Mouse (Mus musculus) cerebellum, postnatal 14 days (tissue): ENCODE data around the gene Olfr1410.

Source experiments
- DNase-seq, 2 experiments: peaks; one replicate each; pipeline ENCODE4 v3.0.0; 2021; ENCODE audit warnings: mixed read lengths in 2 of 2

Olfr1410 gene

DNA sequence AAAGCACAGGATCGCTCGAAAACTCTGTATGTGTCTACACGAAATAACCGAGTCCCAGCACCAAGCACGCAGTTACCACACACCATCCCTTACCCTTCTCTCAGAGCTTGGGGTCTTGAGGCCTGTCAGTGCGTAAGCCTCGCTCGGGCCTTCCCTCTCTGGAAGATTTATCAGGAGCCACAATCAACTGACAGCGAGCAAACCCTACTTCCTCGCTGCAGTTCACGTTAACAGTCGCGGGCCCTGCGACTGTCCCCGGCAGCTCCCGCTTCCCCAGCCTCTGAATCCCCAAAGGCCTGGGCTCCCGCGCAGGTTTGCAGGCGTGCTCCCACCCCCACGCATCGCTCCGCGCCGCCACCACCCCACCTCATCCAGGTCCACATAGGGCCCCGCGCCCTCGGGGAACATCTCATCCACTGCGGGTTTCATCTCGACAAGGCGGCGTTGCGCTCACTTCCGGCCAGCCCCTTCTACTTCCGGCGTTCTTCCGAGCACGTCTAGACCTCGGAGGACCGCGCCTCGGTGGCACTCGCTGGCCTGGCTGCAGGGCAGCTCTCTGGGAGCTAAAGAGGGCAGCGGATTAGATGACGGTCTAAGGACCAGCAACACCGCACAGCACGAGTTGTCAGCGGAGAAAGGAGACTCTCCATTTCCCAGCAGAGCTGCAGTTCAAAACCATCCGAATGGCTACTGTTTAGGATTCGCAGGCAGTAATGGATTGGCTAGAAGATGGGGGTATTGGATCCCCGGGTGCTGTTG, 36.1 kb downstream of the Olfr1410 start, which contains the start of gene Cops9:
Gene Cops9, minus strand, starts transcription at position 472 of the 759 bp plus-strand sequence.
- peak; percentile 92 to 93 for DNase-seq

DNA sequence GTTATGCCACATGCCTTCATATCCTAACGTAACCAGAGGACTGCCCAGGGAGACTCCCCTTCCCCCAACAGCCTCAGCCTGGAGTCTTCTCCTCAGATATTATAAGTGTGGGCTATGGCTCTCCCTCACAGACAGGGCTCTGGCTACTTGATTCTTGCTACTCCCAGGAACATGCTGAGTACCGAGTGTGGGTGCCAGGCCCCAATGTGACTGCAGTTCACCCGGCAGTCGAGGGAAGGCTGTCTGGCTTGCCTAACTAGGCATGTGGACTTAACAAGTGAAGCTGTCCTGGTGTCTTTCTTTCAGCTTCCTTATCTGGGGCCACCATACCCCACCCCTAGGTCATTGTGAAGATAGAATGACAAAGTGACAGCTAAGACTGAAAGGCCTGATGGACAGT, 38.1 kb downstream of the Olfr1410 start:
- no peak for DNase-seq

DNA sequence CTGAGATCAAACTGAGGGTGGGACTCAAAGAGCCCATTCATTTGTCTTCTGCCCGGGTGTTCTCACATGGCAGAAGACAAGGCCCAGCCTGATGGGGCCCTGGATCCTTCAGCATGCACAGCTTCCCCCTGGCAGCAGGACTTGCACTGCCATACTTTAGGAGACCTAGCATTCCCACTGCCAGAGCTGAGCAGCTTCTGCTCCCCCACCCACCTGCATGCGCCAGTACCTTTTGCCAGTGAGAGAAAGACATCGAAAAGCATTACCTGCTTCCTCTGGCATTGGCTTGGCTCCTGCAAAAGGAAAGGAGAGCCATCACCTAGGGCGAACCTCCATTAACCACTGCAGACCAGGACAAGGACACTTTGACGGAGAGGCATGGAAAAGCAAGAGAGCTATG, 39.3 kb downstream of the Olfr1410 start:
- no peak for DNase-seq

DNA sequence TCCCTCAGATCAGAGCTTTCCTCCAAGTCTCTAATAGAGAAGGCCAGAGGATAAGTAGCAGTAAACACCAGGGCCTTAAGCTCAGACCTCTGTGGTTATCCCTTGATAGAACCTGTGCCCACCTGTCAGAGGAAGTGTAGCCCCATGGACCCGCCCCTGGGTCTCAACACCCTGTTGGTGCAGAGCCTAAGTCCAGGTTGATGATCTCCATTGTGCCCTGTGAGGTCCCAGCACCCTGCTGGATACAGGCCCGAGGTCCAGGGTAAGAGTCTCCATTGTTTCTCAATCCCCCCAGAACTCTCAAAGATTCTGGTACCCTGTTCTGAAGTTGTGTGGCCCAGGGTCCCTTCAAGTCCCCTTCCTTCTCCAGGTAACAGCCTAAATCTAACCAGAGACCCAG, 40.5 kb downstream of the Olfr1410 start:
- no peak for DNase-seq

DNA sequence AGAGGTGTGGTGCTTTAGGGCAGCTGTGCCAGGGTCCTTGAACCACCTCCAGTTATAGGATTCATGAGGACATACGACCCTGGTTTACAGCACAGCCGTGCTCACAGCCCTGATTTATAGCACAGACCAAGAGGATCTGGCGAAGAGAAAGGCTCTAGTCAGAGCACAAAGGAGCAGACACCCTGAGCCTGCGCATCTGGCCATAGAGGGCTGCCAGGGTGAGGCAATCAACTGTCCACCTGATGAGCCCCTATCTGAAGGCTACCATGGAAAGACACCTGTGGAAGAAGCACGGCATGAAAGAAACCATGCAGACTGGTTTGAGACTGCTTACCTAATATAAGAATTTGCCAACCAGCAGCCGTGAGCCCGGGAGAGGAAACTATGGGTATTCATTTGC, 41.0 kb downstream of the Olfr1410 start:
- no peak for DNase-seq

DNA sequence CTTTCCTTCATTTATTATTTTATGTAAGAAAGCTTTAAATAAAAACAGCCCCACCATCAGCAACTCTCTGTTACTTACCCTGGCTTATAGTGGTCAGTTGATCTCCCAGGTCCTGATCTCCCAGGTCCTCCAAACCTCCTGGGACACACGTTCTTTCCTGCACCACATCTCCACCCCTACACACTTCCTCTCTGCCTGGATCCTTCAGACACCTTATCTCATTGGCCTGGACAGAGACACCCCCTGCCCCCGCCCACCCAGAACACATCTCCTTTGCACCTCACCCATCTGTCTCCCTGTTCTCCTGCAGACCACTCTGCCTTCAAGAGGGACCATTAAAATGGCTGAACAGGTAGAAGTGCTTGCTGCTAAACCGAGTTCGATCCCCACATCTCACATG, 41.4 kb downstream of the Olfr1410 start:
- no peak for DNase-seq

DNA sequence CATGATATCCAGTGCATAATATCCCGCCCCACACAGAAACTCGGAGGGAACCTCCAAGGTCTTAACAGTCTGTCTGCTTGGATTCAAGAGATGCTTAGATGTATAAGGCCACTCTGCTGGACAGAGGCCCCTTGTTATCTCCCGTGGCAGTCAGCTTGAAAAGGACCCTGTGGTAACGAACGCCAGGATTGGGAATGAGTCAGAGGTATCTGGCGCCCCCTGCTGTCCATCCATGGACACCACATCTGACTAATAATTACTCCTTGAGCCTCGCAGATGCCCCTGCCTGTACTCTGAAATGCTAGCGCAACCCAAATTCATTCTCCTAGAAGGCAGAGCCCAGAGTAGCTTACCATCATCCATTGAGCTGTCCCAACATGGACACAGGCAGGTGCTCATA, 42.2 kb downstream of the Olfr1410 start:
- DNase-seq = peak; percentile 87 to 90

DNA sequence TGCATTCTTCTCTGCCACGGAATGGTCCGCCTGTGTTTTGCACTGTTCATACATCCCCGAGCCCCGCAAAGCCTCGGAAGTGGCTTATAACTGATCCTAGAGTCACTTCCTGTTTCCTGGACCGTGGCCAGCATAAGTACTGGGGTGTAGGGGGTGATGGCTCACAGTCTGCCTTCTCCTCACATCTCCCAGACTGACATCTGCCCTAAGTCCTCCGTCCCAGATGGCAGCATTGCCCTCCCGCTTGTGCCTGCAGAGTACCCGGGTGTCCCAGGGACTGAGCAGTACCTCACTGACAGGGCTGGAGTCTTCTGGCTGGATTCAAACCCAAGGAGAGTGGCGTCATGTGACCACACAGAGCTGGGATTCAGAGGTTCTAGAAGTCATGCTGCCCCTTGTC, 42.6 kb downstream of the Olfr1410 start:
- no peak for DNase-seq

DNA sequence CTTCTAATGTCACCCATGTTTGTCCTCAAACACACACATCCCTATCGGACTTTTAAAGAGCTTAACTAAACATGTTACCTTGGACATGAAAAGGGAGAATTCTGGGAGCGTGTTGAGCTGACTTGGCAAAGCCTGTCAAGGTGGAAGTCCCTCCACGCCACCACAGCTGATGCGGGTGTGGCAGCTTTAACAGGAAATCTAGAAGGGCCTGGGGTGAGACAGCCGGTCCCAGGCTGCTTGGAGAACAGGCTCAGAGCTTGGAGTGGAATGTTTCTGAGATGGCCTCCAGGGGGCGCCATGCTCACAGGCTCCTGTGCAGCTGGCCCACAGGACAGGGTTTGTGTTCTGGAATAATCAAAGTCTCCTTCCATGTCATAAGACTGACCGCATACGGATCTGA, 43.1 kb downstream of the Olfr1410 start, which contains the start of gene Otos:
Gene Otos, minus strand, starts transcription at position 169 of the 400 bp plus-strand sequence.
- DNase-seq = peak; percentile 85 to 89

DNA sequence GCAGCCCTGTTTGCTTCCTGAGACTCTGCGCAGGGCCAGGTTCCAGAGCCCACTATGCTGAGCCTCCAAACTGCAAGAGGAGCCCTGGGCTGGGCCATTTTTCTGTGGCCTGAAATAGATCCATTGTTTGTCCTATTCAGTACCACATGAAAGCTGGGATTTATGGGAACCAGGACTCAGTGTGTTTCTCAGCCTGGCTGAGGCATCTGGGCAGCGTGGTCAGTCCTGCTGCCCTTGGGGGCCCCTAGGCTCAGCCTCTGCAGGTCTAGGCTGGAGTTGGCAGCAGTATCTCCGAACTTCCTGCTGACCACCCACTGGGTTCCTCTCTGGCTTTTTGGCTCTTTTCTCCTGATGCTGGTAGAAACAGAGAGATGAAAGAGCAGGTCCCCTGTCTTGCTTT, 45.9 kb downstream of the Olfr1410 start:
- no peak for DNase-seq

DNA sequence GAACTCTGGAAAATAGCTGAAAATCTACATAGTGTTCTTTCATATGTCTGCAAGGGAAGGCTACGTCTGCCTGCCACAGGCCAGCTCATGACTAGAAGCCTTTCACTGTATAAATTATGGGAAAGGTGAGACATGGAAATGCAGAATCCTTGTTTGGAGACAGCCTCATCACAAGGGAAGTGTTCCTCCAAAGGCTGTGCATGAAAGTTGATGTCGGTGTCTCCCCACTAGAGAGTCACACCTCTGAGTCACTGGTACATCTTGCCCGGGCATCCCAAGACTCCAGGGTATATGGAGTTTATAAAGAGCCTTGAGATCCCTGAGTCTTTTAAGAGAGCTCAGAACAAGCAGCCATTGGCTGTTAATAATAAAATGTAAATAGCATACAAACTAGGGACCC, 47.6 kb downstream of the Olfr1410 start:
- no peak for DNase-seq

DNA sequence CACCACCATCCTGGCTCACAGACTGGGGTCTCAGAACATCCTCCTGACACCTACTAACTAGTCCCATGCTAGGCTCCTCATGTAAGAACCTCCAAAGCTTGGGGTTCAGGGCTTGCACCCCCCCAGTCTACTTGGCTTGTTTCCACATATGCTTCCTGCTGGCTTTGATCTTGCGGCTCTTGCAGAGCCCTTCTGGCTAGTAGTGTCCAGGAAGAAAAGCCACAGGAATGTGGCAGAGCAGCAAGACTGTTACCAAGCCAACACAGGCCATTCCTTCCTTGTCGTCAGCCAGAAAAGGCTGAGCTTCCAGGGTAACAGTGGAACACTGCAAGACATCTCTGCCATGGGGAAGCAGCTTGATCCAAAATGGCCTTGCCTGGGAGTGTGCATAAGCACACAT, 49.1 kb downstream of the Olfr1410 start:
- no peak for DNase-seq

DNA sequence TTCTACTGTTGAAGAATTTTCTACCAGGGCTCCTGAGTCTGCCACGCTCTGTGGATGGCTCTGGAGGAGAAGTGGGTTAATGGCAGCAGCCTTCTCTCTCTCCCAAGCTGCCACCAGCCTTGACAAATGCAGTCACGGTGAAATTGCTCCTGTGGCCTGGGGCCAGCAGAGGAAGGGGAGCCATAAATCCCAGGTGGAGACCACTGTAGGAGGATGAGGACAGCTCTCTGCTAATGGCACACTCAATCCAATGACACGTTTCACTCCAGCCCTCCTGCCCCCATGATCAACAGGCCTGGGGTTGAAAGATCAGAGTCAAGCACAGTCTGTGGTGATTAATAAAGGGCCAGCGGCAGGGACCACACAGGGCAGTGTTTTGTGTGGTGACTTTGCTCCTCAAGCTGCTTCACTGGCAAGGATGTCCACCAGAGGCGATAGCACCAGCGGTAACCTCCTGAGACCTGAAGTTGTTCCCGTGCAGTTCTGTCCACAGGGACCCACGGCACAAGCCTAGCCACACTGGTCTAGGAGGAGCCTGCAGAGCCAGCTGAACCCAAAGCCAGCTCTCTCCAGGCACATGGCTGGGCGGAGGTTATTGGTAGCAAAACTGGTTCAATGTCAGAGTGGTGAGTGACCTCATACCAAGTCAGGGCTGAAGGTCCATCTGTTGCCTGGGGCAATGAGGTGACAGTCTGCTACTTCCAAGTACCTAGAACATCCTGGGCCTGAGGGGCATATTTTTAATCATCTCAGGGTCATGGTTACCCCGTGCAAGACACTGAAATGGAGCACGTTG, 51.6 kb downstream of the Olfr1410 start:
- DNase-seq = no peak

DNA sequence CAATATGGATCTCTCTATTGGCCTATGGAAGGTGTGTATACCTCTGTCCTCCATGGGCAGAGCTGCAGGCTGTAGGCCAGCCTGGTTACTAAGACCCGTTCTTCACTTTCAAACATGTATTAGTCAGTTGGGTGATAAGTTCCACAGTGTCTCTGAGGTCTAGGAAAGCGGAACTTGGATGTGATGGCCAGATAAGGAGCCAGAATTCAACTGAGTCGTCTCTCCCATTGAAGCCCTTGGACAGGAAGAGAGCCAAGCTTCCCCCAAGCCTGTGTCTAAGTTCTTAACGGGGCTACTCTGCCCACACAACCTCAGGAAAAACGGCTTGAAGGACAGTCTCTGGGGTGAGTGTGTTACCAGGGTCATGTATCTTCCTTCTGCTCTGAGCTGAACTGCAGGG, 53.8 kb downstream of the Olfr1410 start:
- no peak for DNase-seq
